Mouse (Mus musculus): ENCODE results near the gene Irx6. TPM values are rescaled to one million over a fixed set of nuclear protein-coding genes. Genes with fewer than 3 reads are reported as not detected.

The Irx6 gene
- polyA plus RNA-seq, 1 experiment from 2014 or later, result 0.84 TPM

GRCm38 (mm10) chr8:92670656-92671195, 3.4 kb upstream of the Irx6 start:
- Histone ChIP-seq H3K27me3 (ENCODE audit: control insufficient read depth, insufficient read depth, low read length) (peaks cover 32% of the 10 kb centered on the region), H3K4me2 (ENCODE audit: low read depth, low read length) (no peak overlapping the region), H3K9me3 (replicated peaks; ENCODE audit: control insufficient read depth, low read length) (no peaks in the 10 kb centered on the region), H3K9ac (replicated peaks; ENCODE audit: low read length) (no peak overlapping the region), H3K27ac (replicated peaks; ENCODE audit: low read depth, low read length) (no peak overlapping the region), H3K4me1 (ENCODE audit: control insufficient read depth, insufficient read depth, low read length) (peaks cover 6% of the 10 kb centered on the region), H3K36me3 (replicated peaks; ENCODE audit: control insufficient read depth, insufficient read depth, low read depth, low read length) (no peaks in the 10 kb centered on the region), H3K4me3 (ENCODE audit: low read depth, low read length) (no peak overlapping the region)
- no peak for DNase-seq (ENCODE audit: low spot score)
- ATAC-seq (replicated peaks; ENCODE audit: insufficient number of reproducible peaks, low FRiP score, low TSS enrichment, low read depth), result no peak
- 48% methylated on average over 12 of the region's 12 CpGs for WGBS

GRCm38 (mm10) chr8:92671892-92672291, 2.2 kb upstream of the Irx6 start:
- Histone ChIP-seq H3K4me1 (ENCODE audit: control insufficient read depth, insufficient read depth, low read length) (peaks cover 6% of the 10 kb centered on the region), H3K9me3 (replicated peaks; ENCODE audit: control insufficient read depth, low read length) (no peaks in the 10 kb centered on the region), H3K27ac (replicated peaks; ENCODE audit: low read depth, low read length) (no peak overlapping the region), H3K4me3 (ENCODE audit: low read depth, low read length) (no peak overlapping the region), H3K36me3 (replicated peaks; ENCODE audit: control insufficient read depth, insufficient read depth, low read depth, low read length) (no peaks in the 10 kb centered on the region; the same call in 1 of the 2 replicates), H3K27me3 (ENCODE audit: control insufficient read depth, insufficient read depth, low read length) (peaks cover 42% of the 10 kb centered on the region), H3K4me2 (ENCODE audit: low read depth, low read length) (no peak overlapping the region), H3K9ac (replicated peaks; ENCODE audit: low read length) (no peak overlapping the region)
- DNase-seq (ENCODE audit: low spot score), result no peak
- 39% methylated on average over 4 of the region's 4 CpGs for WGBS
- no peak for ATAC-seq (replicated peaks; ENCODE audit: insufficient number of reproducible peaks, low FRiP score, low TSS enrichment, low read depth)

- H3K9me3 ChIP-seq (replicated peaks; ENCODE audit: control insufficient read depth, low read length), result no peaks in the 10 kb centered on the region
- no peaks in the 10 kb centered on the region; the same call in 1 of the 2 replicates for H3K36me3 ChIP-seq (replicated peaks; ENCODE audit: control insufficient read depth, insufficient read depth, low read depth, low read length)
- H3K4me3 ChIP-seq (ENCODE audit: low read depth, low read length), result peak overlapping the region; percentile 48
- H3K4me1 ChIP-seq (ENCODE audit: control insufficient read depth, insufficient read depth, low read length), result peaks cover 6% of the 10 kb centered on the region
- H3K27me3 ChIP-seq (ENCODE audit: control insufficient read depth, insufficient read depth, low read length), result peaks cover 54% of the 10 kb centered on the region
- peak overlapping the region; percentile 92 for H3K4me2 ChIP-seq (ENCODE audit: low read depth, low read length)
- 4% methylated on average over 11 of the region's 11 CpGs for WGBS
- H3K9ac ChIP-seq (replicated peaks; ENCODE audit: low read length), result no peak overlapping the region
- H3K27ac ChIP-seq (replicated peaks; ENCODE audit: low read depth, low read length), result no peak overlapping the region
- DNase-seq (ENCODE audit: low spot score), result no peak
- ATAC-seq (replicated peaks; ENCODE audit: insufficient number of reproducible peaks, low FRiP score, low TSS enrichment, low read depth), result no peak
These were observed 987 bp upstream of the Irx6 start for GRCm38 (mm10) chr8:92673101-92673500.

GRCm38 (mm10) chr8:92673555-92674243, 389 bp upstream of the Irx6 start:
- DNase-seq (ENCODE audit: low spot score) (peak; percentile 75), ATAC-seq (replicated peaks; ENCODE audit: insufficient number of reproducible peaks, low FRiP score, low TSS enrichment, low read depth) (peak; percentile 77)
- Histone ChIP-seq H3K4me1 (ENCODE audit: control insufficient read depth, insufficient read depth, low read length) (peaks cover 6% of the 10 kb centered on the region), H3K9me3 (replicated peaks; ENCODE audit: control insufficient read depth, low read length) (no peaks in the 10 kb centered on the region), H3K27me3 (ENCODE audit: control insufficient read depth, insufficient read depth, low read length) (peaks cover 60% of the 10 kb centered on the region), H3K9ac (replicated peaks; ENCODE audit: low read length) (peak overlapping the region; percentile 48), H3K4me2 (ENCODE audit: low read depth, low read length) (peak overlapping the region; percentile 92), H3K4me3 (ENCODE audit: low read depth, low read length) (peak overlapping the region; percentile 48), H3K36me3 (replicated peaks; ENCODE audit: control insufficient read depth, insufficient read depth, low read depth, low read length) (no peaks in the 10 kb centered on the region; the same call in 1 of the 2 replicates), H3K27ac (replicated peaks; ENCODE audit: low read depth, low read length) (no peak overlapping the region)
- WGBS, result under 1% methylated on average over 26 of the region's 30 CpGs

DNA sequence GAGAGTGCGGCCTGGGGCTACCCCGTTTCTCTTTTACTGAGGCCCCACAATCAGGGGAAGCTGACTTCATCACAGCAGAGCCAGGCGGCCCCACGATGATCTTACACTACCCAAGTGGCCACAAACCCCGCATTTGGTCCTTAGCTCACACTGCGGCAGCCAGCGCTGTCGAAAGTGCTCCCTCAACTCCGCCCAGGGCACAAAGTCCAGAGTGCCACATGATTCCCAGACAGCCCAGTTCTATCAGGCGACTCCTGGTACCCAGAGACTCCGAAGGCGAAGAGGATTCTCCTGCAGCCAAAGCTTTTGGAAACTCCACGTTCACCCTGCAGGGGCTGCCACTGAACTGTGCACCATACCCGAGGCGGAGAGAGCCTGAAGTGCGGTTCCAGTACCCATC, 4.3 kb downstream of the Irx6 start:
- DNase-seq (ENCODE audit: low spot score) (peak; percentile 14), ATAC-seq (replicated peaks; ENCODE audit: insufficient number of reproducible peaks, low FRiP score, low TSS enrichment, low read depth) (no peak)
- Histone ChIP-seq H3K27ac (replicated peaks; ENCODE audit: low read depth, low read length) (no peak overlapping the region), H3K36me3 (replicated peaks; ENCODE audit: control insufficient read depth, insufficient read depth, low read depth, low read length) (no peaks in the 10 kb centered on the region; the same call in 1 of the 2 replicates), H3K27me3 (ENCODE audit: control insufficient read depth, insufficient read depth, low read length) (peaks cover 59% of the 10 kb centered on the region), H3K4me2 (ENCODE audit: low read depth, low read length) (peak overlapping the region; percentile 24), H3K4me1 (ENCODE audit: control insufficient read depth, insufficient read depth, low read length) (peaks cover 4% of the 10 kb centered on the region), H3K9ac (replicated peaks; ENCODE audit: low read length) (no peak overlapping the region; the same call in 1 of the 2 replicates), H3K9me3 (replicated peaks; ENCODE audit: control insufficient read depth, low read length) (no peaks in the 10 kb centered on the region), H3K4me3 (ENCODE audit: low read depth, low read length) (peak overlapping the region; percentile 19)
- WGBS, result 6% methylated on average over 16 of the region's 16 CpGs

GRCm38 (mm10) chr8:92697361-92697760, 23.3 kb downstream of the Irx6 start:
- Histone ChIP-seq H3K27ac (replicated peaks; ENCODE audit: low read depth, low read length) (no peak overlapping the region), H3K36me3 (replicated peaks; ENCODE audit: control insufficient read depth, insufficient read depth, low read depth, low read length) (no peaks in the 10 kb centered on the region), H3K4me2 (ENCODE audit: low read depth, low read length) (no peak overlapping the region), H3K4me1 (ENCODE audit: control insufficient read depth, insufficient read depth, low read length) (no peaks in the 10 kb centered on the region), H3K27me3 (ENCODE audit: control insufficient read depth, insufficient read depth, low read length) (no peaks in the 10 kb centered on the region), H3K4me3 (ENCODE audit: low read depth, low read length) (no peak overlapping the region), H3K9me3 (replicated peaks; ENCODE audit: control insufficient read depth, low read length) (no peaks in the 10 kb centered on the region), H3K9ac (replicated peaks; ENCODE audit: low read length) (no peak overlapping the region)
- DNase-seq (ENCODE audit: low spot score) (no peak), ATAC-seq (replicated peaks; ENCODE audit: insufficient number of reproducible peaks, low FRiP score, low TSS enrichment, low read depth) (no peak)
- 86% methylated on average over 5 of the region's 5 CpGs for WGBS

DNA sequence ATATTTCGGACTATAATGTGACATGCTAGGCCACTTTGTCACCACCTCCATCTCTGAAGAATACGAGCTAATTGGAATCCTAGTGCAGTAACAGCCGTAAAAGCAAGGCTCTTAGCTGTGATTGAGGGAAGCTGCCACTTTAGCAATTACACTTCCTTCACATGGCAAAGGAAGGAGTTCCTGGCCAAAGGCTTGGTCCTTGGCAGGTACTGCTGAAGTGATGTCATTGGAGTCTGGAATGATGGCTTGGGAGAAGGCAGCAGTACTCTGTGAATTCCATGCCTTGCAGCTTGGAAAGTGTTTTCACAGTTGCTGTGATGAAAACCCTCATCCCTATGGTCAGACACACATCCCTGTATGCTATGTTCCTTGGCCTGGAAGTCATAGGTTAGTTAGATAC, 24.3 kb downstream of the Irx6 start:
- 76% methylated on average over 3 of the region's 3 CpGs for WGBS
- ATAC-seq (replicated peaks; ENCODE audit: insufficient number of reproducible peaks, low FRiP score, low TSS enrichment, low read depth), result no peak

GRCm38 (mm10) chr8:92699922-92700540, 25.9 kb downstream of the Irx6 start:
- peak; percentile 32 for DNase-seq (ENCODE audit: low spot score)
- Histone ChIP-seq H3K4me3 (ENCODE audit: low read depth, low read length) (no peak overlapping the region), H3K9me3 (replicated peaks; ENCODE audit: control insufficient read depth, low read length) (no peaks in the 10 kb centered on the region)

More for the DNA sequence above, 24.3 kb downstream of the Irx6 start:
- Histone ChIP-seq H3K4me1 (ENCODE audit: control insufficient read depth, insufficient read depth, low read length) (no peaks in the 10 kb centered on the region), H3K4me2 (ENCODE audit: low read depth, low read length) (no peak overlapping the region), H3K27me3 (ENCODE audit: control insufficient read depth, insufficient read depth, low read length) (no peaks in the 10 kb centered on the region), H3K36me3 (replicated peaks; ENCODE audit: control insufficient read depth, insufficient read depth, low read depth, low read length) (no peaks in the 10 kb centered on the region), H3K9me3 (replicated peaks; ENCODE audit: control insufficient read depth, low read length) (no peaks in the 10 kb centered on the region), H3K4me3 (ENCODE audit: low read depth, low read length) (no peak overlapping the region), H3K9ac (replicated peaks; ENCODE audit: low read length) (no peak overlapping the region), H3K27ac (replicated peaks; ENCODE audit: low read depth, low read length) (no peak overlapping the region)
- no peak for DNase-seq (ENCODE audit: low spot score)

More at GRCm38 (mm10) chr8:92699922-92700540, 25.9 kb downstream of the Irx6 start:
- ATAC-seq (replicated peaks; ENCODE audit: insufficient number of reproducible peaks, low FRiP score, low TSS enrichment, low read depth), result no peak
- Histone ChIP-seq H3K36me3 (replicated peaks; ENCODE audit: control insufficient read depth, insufficient read depth, low read depth, low read length) (no peaks in the 10 kb centered on the region), H3K4me1 (ENCODE audit: control insufficient read depth, insufficient read depth, low read length) (no peaks in the 10 kb centered on the region), H3K9ac (replicated peaks; ENCODE audit: low read length) (no peak overlapping the region), H3K4me2 (ENCODE audit: low read depth, low read length) (no peak overlapping the region), H3K27me3 (ENCODE audit: control insufficient read depth, insufficient read depth, low read length) (no peaks in the 10 kb centered on the region), H3K27ac (replicated peaks; ENCODE audit: low read depth, low read length) (no peak overlapping the region)
- 70% methylated on average over 8 of the region's 8 CpGs for WGBS

All from embryonic facial prominence, embryonic 11.5 days (tissue).